Mouse (Mus musculus) megakaryocyte, embryonic 14.5 days (primary cell): ENCODE data around the gene Gabpb2. TPM values are rescaled to one million over a fixed set of nuclear protein-coding genes. Genes with fewer than 3 reads are reported as not detected.

Experiments
- H3K27me3 ChIP-seq: replicated peaks from 2 replicates; pipeline ENCODE3; 2012; ENCODE audit warnings: inconsistent platforms
- H3K36me3 ChIP-seq: replicated peaks from 2 replicates; pipeline ENCODE3; 2012; ENCODE audit warnings: low read length, inconsistent platforms, mixed read lengths
- H3K4me1 ChIP-seq: 2 replicates; pipeline ENCODE4 v1.6.1; 2012; ENCODE audit warnings: inconsistent platforms
- H3K4me3 ChIP-seq: replicated peaks from 2 replicates; pipeline ENCODE3; 2012; ENCODE audit warnings: moderate library complexity, mild to moderate bottlenecking, inconsistent platforms
- H3K9me3 ChIP-seq: 2 replicates; pipeline ENCODE4 v1.6.1; 2012; ENCODE audit warnings: inconsistent platforms
- FLI1 ChIP-seq: IDR thresholded peaks from 2 replicates; pipeline ENCODE4 v1.6.1; 2012; ENCODE audit warnings: low read length, inconsistent platforms, mixed read lengths
- GATA1 ChIP-seq: IDR thresholded peaks from 3 replicates; pipeline ENCODE4 v1.6.1; 2012; ENCODE audit warnings: mixed read lengths, low read length, inconsistent platforms, borderline replicate concordance
- polyA plus RNA-seq: library from polyadenylated mRNA; stranded (reverse); fragments of >175 nt; gene quantifications from 2 replicates; pipeline ENCODE4 v1.2.3, GENCODE M21; 2012; ENCODE audit warnings: low replicate concordance; ENCODE audit not compliant: insufficient read depth

Gene Gabpb2
- polyA plus RNA-seq, 1 experiment: 0.60 TPM

GRCm38 (mm10) chr3:95246465-95247231 lies 28.9 kb upstream of the Gabpb2 start:
- Histone ChIP-seq H3K36me3 (peaks cover 91% of the 10 kb centered on the region), H3K4me3 (no peak overlapping the region), H3K4me1 (peaks cover 56% of the 10 kb centered on the region), H3K27me3 (no peaks in the 10 kb centered on the region), H3K9me3 (no peaks in the 10 kb centered on the region)
- TF ChIP-seq GATA1 (no peak), FLI1 (no peak)

DNA sequence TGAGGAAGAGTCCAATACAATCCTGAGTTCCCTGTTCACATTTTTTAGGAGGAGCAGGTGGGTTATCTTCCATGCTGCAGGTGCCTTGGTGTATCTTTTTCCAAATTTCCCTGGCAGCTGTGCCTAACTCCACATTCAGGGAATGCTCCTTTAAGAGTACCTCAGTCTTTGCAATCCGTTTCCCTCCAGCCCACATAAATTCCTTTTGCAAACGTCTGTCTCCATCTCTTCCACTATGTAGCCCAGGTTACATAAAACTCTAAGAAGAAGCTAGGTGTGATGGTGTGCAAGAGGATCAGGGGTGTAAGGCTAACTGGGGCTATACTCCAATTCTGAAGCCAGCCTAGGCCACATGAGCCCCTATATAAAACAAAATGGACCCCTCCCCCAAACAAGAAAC lies 25.4 kb upstream of the Gabpb2 start:
- H3K9me3 ChIP-seq: no peaks in the 10 kb centered on the region
- H3K36me3 ChIP-seq: peaks cover 90% of the 10 kb centered on the region
- H3K27me3 ChIP-seq: no peaks in the 10 kb centered on the region
- H3K4me1 ChIP-seq: peaks cover 63% of the 10 kb centered on the region
- no peak overlapping the region for H3K4me3 ChIP-seq
- TF ChIP-seq FLI1 (no peak), GATA1 (no peak)

- Histone ChIP-seq H3K36me3 (peaks cover 95% of the 10 kb centered on the region), H3K4me1 (peaks cover 65% of the 10 kb centered on the region), H3K9me3 (no peaks in the 10 kb centered on the region), H3K27me3 (no peaks in the 10 kb centered on the region), H3K4me3 (no peak within 1 kb of the TSS)
- TF ChIP-seq GATA1 (no peak), FLI1 (no peak)
Measured at GRCm38 (mm10) chr3:95241498-95241897, 23.8 kb upstream of the Gabpb2 start, which contains the start of gene Gm128. Gene Gm128, minus strand, starts transcription at chr3:95241598.

DNA sequence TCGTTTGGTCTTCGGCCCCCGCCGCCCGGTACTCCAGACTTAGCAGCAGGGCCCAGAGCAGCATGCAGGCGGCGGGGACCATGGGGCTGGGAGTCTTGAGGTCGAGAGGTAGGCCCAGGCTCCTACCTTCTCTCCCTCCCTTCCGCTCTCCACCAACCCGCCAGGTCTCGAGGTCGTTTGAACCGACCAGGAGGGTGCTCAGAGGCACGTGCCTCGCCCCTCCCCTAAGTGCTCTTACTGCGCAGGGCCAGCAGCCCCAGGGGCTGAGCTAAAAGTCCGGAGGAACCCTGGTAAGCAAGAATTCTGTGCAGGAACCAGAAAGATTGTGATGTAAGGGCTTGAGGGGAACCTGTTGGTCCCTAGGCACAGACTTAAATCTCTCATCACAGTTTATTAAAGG lies 23.2 kb upstream of the Gabpb2 start:
- Histone ChIP-seq H3K4me3 (no peak overlapping the region), H3K4me1 (peaks cover 69% of the 10 kb centered on the region), H3K27me3 (no peaks in the 10 kb centered on the region), H3K36me3 (peaks cover 95% of the 10 kb centered on the region), H3K9me3 (no peaks in the 10 kb centered on the region)
- TF ChIP-seq FLI1: no peak
- no peak for TF ChIP-seq GATA1

GRCm38 (mm10) chr3:95239971-95240370 lies 22.3 kb upstream of the Gabpb2 start:
- Histone ChIP-seq H3K9me3 (no peaks in the 10 kb centered on the region), H3K4me1 (peaks cover 78% of the 10 kb centered on the region), H3K4me3 (no peak overlapping the region), H3K36me3 (peaks cover 95% of the 10 kb centered on the region), H3K27me3 (no peaks in the 10 kb centered on the region)
- TF ChIP-seq GATA1 (no peak), FLI1 (no peak)

- no peak overlapping the region for H3K4me3 ChIP-seq
- H3K36me3 ChIP-seq: peaks cover 96% of the 10 kb centered on the region
- no peak for TF ChIP-seq FLI1
- TF ChIP-seq GATA1: no peak
Measured at GRCm38 (mm10) chr3:95239022-95239421, 21.3 kb upstream of the Gabpb2 start.

GRCm38 (mm10) chr3:95237541-95238099 lies 19.9 kb upstream of the Gabpb2 start:
- H3K36me3 ChIP-seq: peaks cover 96% of the 10 kb centered on the region
- no peak overlapping the region for H3K4me3 ChIP-seq
- no peaks in the 10 kb centered on the region for H3K27me3 ChIP-seq
- no peaks in the 10 kb centered on the region for H3K9me3 ChIP-seq
- peaks cover 84% of the 10 kb centered on the region for H3K4me1 ChIP-seq
- TF ChIP-seq GATA1 (no peak), FLI1 (no peak)

More at GRCm38 (mm10) chr3:95239022-95239421, 21.3 kb upstream of the Gabpb2 start:
- H3K9me3 ChIP-seq: no peaks in the 10 kb centered on the region
- peaks cover 84% of the 10 kb centered on the region for H3K4me1 ChIP-seq
- H3K27me3 ChIP-seq: no peaks in the 10 kb centered on the region

DNA sequence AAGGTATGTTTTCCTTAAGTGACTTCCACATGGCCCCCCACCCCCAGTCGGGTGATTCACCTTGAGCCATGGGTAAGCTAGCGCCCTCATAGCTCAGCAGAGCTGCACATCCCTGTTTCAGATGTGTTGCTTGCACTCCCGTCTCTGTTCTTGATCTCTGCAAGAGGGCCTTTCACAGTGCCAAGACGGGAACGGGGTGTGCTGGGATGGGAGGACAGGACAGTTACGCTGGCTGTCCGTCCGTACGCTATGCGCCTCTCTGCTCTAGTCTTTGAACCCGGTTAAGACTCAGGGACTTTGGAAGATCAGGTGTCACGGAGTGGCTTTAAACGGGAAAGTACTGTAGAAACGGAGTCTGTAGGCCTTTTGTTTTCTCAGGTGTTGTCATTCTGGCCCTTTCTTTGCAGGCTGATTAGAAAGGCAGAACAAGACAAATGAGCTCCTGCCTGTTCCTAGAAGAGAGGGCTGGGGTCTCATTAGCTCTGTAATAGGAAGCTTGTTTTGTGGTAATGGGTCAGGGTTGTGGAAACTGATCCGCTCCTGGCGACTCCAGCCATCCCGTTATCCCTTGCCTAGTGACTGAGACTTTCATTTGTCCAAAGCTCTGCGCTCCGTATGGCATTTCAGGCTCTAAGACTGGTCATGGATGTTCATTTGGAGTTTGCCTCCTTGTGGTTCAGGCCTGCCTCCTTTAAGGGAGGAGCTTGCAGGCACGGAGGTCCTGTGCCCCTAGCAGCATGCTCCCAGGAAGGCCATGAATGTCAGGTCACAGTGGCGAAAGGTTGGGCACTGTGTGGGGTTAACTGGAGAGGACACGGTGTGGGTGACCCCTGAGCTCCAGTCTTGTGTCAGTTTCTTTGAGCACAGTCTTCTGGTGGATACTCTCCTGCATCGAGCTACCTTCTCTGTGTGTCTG lies 17.9 kb upstream of the Gabpb2 start:
- TF ChIP-seq GATA1: no peak
- no peak for TF ChIP-seq FLI1
- Histone ChIP-seq H3K9me3 (no peaks in the 10 kb centered on the region), H3K4me3 (no peak overlapping the region), H3K4me1 (peaks cover 86% of the 10 kb centered on the region), H3K27me3 (no peaks in the 10 kb centered on the region), H3K36me3 (peaks cover 99% of the 10 kb centered on the region)

GRCm38 (mm10) chr3:95233303-95233980 lies 15.7 kb upstream of the Gabpb2 start:
- no peaks in the 10 kb centered on the region for H3K9me3 ChIP-seq

More at GRCm38 (mm10) chr3:95233303-95233980, 15.7 kb upstream of the Gabpb2 start:
- TF ChIP-seq GATA1 (no peak), FLI1 (no peak)
- H3K27me3 ChIP-seq: no peaks in the 10 kb centered on the region
- peaks cover 77% of the 10 kb centered on the region for H3K4me1 ChIP-seq
- no peak overlapping the region for H3K4me3 ChIP-seq
- peaks cover 83% of the 10 kb centered on the region for H3K36me3 ChIP-seq
